ENCODE assay signal across 10 mouse cellular contexts in genomic region chr17:43611586-43611985, GRCm38 (mm10). TPM values are rescaled to one million over a fixed set of nuclear protein-coding genes. Genes with fewer than 3 reads are reported as not detected.
A peak's percentile ranks its signal among the peaks of the same experiment; 100 is the strongest.
DNase-seq lines count a peak whose midpoint lies in the region; ATAC-seq and TF ChIP-seq lines count a peak whose summit lies in the region.
"Had no signal": no experiment of that assay in that cellular context is flagged by ENCODE, and none has a peak within 500 bp of the region (broad histone marks: within the 10 kb centered on the region; RNA-seq: fewer than 3 reads in every experiment).

No protein-coding gene starts in this region.

- no peaks in the 10 kb centered on the region for H3K4me1 ChIP-seq in heart, embryonic 10.5 days
- H3K4me1 ChIP-seq in cortical plate, adult 2 months (ENCODE audit: control insufficient read depth, insufficient read depth, low read length), result no peaks in the 10 kb centered on the region
- H3K4me1 ChIP-seq in hindbrain, embryonic 10.5 days (replicated peaks), result no peaks in the 10 kb centered on the region
- H3K4me1 ChIP-seq in midbrain, embryonic 11.5 days (ENCODE audit: control insufficient read depth, insufficient read depth, low read length), result no peaks in the 10 kb centered on the region
- H3K4me1 ChIP-seq: embryonic facial prominence, embryonic 12.5 days; megakaryocyte, embryonic 14.5 days had no signal

- intact Hi-C loops in heart, postnatal 10 days (cut with DNase I), result loop anchor here (1.0 to 5.0 kb wide), 2 partner anchors 93 to 149 kb away; no protein-coding TSS in a partner anchor

- peak; percentile 38 to 66 for DNase-seq in heart, postnatal 10 days
- no peak for DNase-seq in heart, embryonic 10.5 days (ENCODE audit: low spot score)
- peak; percentile 7 for DNase-seq in adrenal gland, adult 2 months
- peak; percentile 80 for DNase-seq in hindbrain, embryonic 10.5 days (ENCODE audit: low spot score)
- peak; percentile 53 for DNase-seq in left cerebral cortex, adult 11 months (ENCODE audit: low spot score)
- peak; percentile 99 for DNase-seq in midbrain, embryonic 11.5 days (ENCODE audit: low spot score, missing footprints)
- peak; percentile 67 for DNase-seq in splenic B cell, adult 2 months (ENCODE audit: low read depth, low spot score)

- 20% methylated on average over 7 of the region's 7 CpGs for WGBS in heart, embryonic 10.5 days
- WGBS in hindbrain, embryonic 10.5 days, result 28% methylated on average over 7 of the region's 7 CpGs
- 22% methylated on average over 7 of the region's 7 CpGs for WGBS in midbrain, embryonic 11.5 days

- no peak overlapping the region for H3K4me3 ChIP-seq in heart, embryonic 10.5 days
- H3K4me3 ChIP-seq in cortical plate, adult 2 months (ENCODE audit: insufficient read depth, low read length), result no peak overlapping the region
- H3K4me3 ChIP-seq in hindbrain, embryonic 10.5 days, result no peak overlapping the region
- no peak overlapping the region for H3K4me3 ChIP-seq in midbrain, embryonic 11.5 days (ENCODE audit: low read depth, low read length)
- H3K4me3 ChIP-seq: embryonic facial prominence, embryonic 12.5 days; megakaryocyte, embryonic 14.5 days had no signal

- H3K27ac ChIP-seq in heart, embryonic 10.5 days, result no peak overlapping the region
- H3K27ac ChIP-seq in cortical plate, adult 2 months (ENCODE audit: insufficient read depth, low read length), result no peak overlapping the region
- H3K27ac ChIP-seq in hindbrain, embryonic 10.5 days, result no peak overlapping the region
- H3K27ac ChIP-seq in midbrain, embryonic 11.5 days (ENCODE audit: low read depth, low read length), result no peak overlapping the region
- H3K27ac ChIP-seq: embryonic facial prominence, embryonic 12.5 days had no signal

- peak; percentile 73 for TF ChIP-seq CTCF in cortical plate, adult 2 months (IDR thresholded peaks at IDR 0.05; ENCODE audit: extremely low read depth, insufficient read depth, low read length)

- no peak overlapping the region for H3K4me2 ChIP-seq in midbrain, embryonic 11.5 days
- H3K4me2 ChIP-seq: embryonic facial prominence, embryonic 12.5 days had no signal

- TF ChIP-seq POLR2A in cortical plate, adult 2 months (IDR thresholded peaks at IDR 0.05; ENCODE audit: extremely low read depth, insufficient read depth, low read length), result no peak

- peak; percentile 54; the same call in 1 of the 2 replicates for ATAC-seq in midbrain, embryonic 11.5 days (ENCODE audit: low FRiP score)

- H3K36me3 ChIP-seq in heart, embryonic 10.5 days, result no peaks in the 10 kb centered on the region
- H3K36me3 ChIP-seq in hindbrain, embryonic 10.5 days, result no peaks in the 10 kb centered on the region
- no peaks in the 10 kb centered on the region for H3K36me3 ChIP-seq in midbrain, embryonic 11.5 days (ENCODE audit: control insufficient read depth, insufficient read depth, low read length)
- H3K36me3 ChIP-seq in splenic B cell, adult 2 months (ENCODE audit: control insufficient read depth, insufficient read depth, low read length, poor library complexity, severe bottlenecking), result no peaks in the 10 kb centered on the region
- H3K36me3 ChIP-seq: embryonic facial prominence, embryonic 12.5 days had no signal

- H3K9me3 ChIP-seq in heart, embryonic 10.5 days, result no peaks in the 10 kb centered on the region
- H3K9me3 ChIP-seq in hindbrain, embryonic 10.5 days, result no peaks in the 10 kb centered on the region
- no peaks in the 10 kb centered on the region for H3K9me3 ChIP-seq in midbrain, embryonic 11.5 days (ENCODE audit: control insufficient read depth, low read length)
- H3K9me3 ChIP-seq: embryonic facial prominence, embryonic 12.5 days; megakaryocyte, embryonic 14.5 days had no signal

- H3K27me3 ChIP-seq in heart, embryonic 10.5 days (ENCODE audit: insufficient read depth, poor library complexity, severe bottlenecking), result peaks cover 5% of the 10 kb centered on the region; the same call in 1 of the 2 replicates
- H3K27me3 ChIP-seq in hindbrain, embryonic 10.5 days (ENCODE audit: insufficient read depth, poor library complexity, severe bottlenecking), result no peaks in the 10 kb centered on the region
- no peaks in the 10 kb centered on the region for H3K27me3 ChIP-seq in midbrain, embryonic 11.5 days (ENCODE audit: control insufficient read depth, insufficient read depth, low read length)
- H3K27me3 ChIP-seq in splenic B cell, adult 2 months (ENCODE audit: control insufficient read depth, insufficient read depth, low read length, poor library complexity, severe bottlenecking), result no peaks in the 10 kb centered on the region
- H3K27me3 ChIP-seq: embryonic facial prominence, embryonic 12.5 days had no signal

- no peak overlapping the region for H3K9ac ChIP-seq in midbrain, embryonic 11.5 days (ENCODE audit: low read length)
- H3K9ac ChIP-seq: embryonic facial prominence, embryonic 12.5 days had no signal

RNA-seq across cellular contexts. Expression of gene Tdrd6, which starts 18.5 kb away (rescaled TPM):
- under 1 TPM in 1 of 2 experiments, not detected in 1; 0.05 TPM for total RNA-seq in heart, postnatal 10 days (2021)
- polyA plus RNA-seq in heart, embryonic 10.5 days (2016; fragmentation: Nextera tagmentation; extraction: Ambion mirVana), result 0.04 TPM in 1 of 2 replicates, not detected in the other
- total RNA-seq in adrenal gland, adult 2 months (2021), result not detected
- not detected in 2 replicates for polyA plus RNA-seq in adrenal gland, adult 2 months (2012; rRNA removed)
- polyA plus RNA-seq in cortical plate, adult 2 months (2012; rRNA removed), result 1.4 and 1.5 TPM in 2 replicates
- polyA plus RNA-seq in hindbrain, embryonic 10.5 days (2016; fragmentation: Nextera tagmentation; extraction: Ambion mirVana), result 0.03 and 0.17 TPM in 2 replicates
- not detected in 2 replicates for polyA plus RNA-seq in midbrain, embryonic 11.5 days (2014; fragmentation: Nextera tagmentation; extraction: Ambion mirVana)

RNA-seq across cellular contexts. Expression of gene Pla2g7, which starts 43.7 kb away (rescaled TPM):
- total RNA-seq in heart, postnatal 10 days (2021), result 1 to 10 TPM; 2.9 to 9.4 TPM
- polyA plus RNA-seq in heart, embryonic 10.5 days (2016; fragmentation: Nextera tagmentation; extraction: Ambion mirVana), result 12.0 and 12.5 TPM in 2 replicates
- 10 to 100 TPM; 16.7 to 20.8 TPM for total RNA-seq in adrenal gland, adult 2 months (2021)
- polyA plus RNA-seq in adrenal gland, adult 2 months (2012; rRNA removed), result 3.2 and 3.6 TPM in 2 replicates
- polyA plus RNA-seq in cortical plate, adult 2 months (2012; rRNA removed), result 137 and 139 TPM in 2 replicates
- 7.0 and 11.2 TPM in 2 replicates for polyA plus RNA-seq in hindbrain, embryonic 10.5 days (2016; fragmentation: Nextera tagmentation; extraction: Ambion mirVana)
- 3.7 and 4.0 TPM in 2 replicates for polyA plus RNA-seq in midbrain, embryonic 11.5 days (2014; fragmentation: Nextera tagmentation; extraction: Ambion mirVana)

RNA-seq across cellular contexts. Expression of gene Slc25a27, which starts 55.4 kb away (rescaled TPM):
- total RNA-seq in heart, postnatal 10 days (2021), result 1 to 10 TPM; 2.8 to 3.1 TPM
- polyA plus RNA-seq in heart, embryonic 10.5 days (2016; fragmentation: Nextera tagmentation; extraction: Ambion mirVana), result 12.5 and 19.9 TPM in 2 replicates
- total RNA-seq in adrenal gland, adult 2 months (2021), result 1 to 10 TPM; 2.1 to 2.2 TPM
- polyA plus RNA-seq in adrenal gland, adult 2 months (2012; rRNA removed), result 2.1 and 3.8 TPM in 2 replicates
- 51.5 and 58.2 TPM in 2 replicates for polyA plus RNA-seq in cortical plate, adult 2 months (2012; rRNA removed)
- 39.0 and 49.7 TPM in 2 replicates for polyA plus RNA-seq in hindbrain, embryonic 10.5 days (2016; fragmentation: Nextera tagmentation; extraction: Ambion mirVana)
- polyA plus RNA-seq in midbrain, embryonic 11.5 days (2014; fragmentation: Nextera tagmentation; extraction: Ambion mirVana), result 26.8 and 30.8 TPM in 2 replicates

RNA-seq across cellular contexts. Expression of gene Cyp39a1, which starts 55.6 kb away (rescaled TPM):
- total RNA-seq in heart, postnatal 10 days (2021), result 10 to 100 TPM in 1 of 2 experiments, 1 to 10 TPM in 1; 8.0 to 10.7 TPM
- polyA plus RNA-seq in heart, embryonic 10.5 days (2016; fragmentation: Nextera tagmentation; extraction: Ambion mirVana), result 14.7 and 20.2 TPM in 2 replicates
- 1 to 10 TPM; 2.0 to 2.2 TPM for total RNA-seq in adrenal gland, adult 2 months (2021)
- polyA plus RNA-seq in adrenal gland, adult 2 months (2012; rRNA removed), result 0.26 and 0.27 TPM in 2 replicates
- polyA plus RNA-seq in cortical plate, adult 2 months (2012; rRNA removed), result 2.6 and 2.8 TPM in 2 replicates
- 28.2 and 37.9 TPM in 2 replicates for polyA plus RNA-seq in hindbrain, embryonic 10.5 days (2016; fragmentation: Nextera tagmentation; extraction: Ambion mirVana)
- polyA plus RNA-seq in midbrain, embryonic 11.5 days (2014; fragmentation: Nextera tagmentation; extraction: Ambion mirVana), result 31.4 and 37.0 TPM in 2 replicates

Comparison
In these comparisons a context has a peak if more than half of its experiments do, and no peak if none do; other contexts are left out.
1. RNA of gene Pla2g7, which starts 43.7 kb away (polyA plus RNA-seq): 137 to 139 TPM in cortical plate, adult 2 months; 12.0 to 12.5 TPM in heart, embryonic 10.5 days, 7.0 to 11.2 TPM in hindbrain, embryonic 10.5 days, 3.7 to 4.0 TPM in midbrain, embryonic 11.5 days and 3.2 to 3.6 TPM in adrenal gland, adult 2 months; every median in the first group is over 10 times any median in the second.